Mouse (Mus musculus) gastrocnemius, postnatal 4 days (tissue): Measurements from ENCODE around the gene Tigd3. TPM values are rescaled to one million over a fixed set of nuclear protein-coding genes. Genes with fewer than 3 reads are reported as not detected.

Source experiments
- DNase-seq, 2 experiments: peaks; one replicate each; pipeline ENCODE4 v3.0.0; 2021 to 2022; ENCODE audit warnings: low spot score in 2 of 2, mixed read lengths in 2 of 2
- total RNA-seq, 2 experiments: library from RNA; stranded (reverse); gene quantifications; 2 replicates each; pipeline ENCODE4 v1.2.3; 2021

Gene Tigd3
- total RNA-seq, 2 experiments from 2014 or later = 1.5 to 2.6 TPM

GRCm38 (mm10) chr19:5878362-5878722, 15.6 kb downstream of the Tigd3 start:
- DNase-seq = no peak

- peak; percentile 42 to 75 for DNase-seq
Observed at GRCm38 (mm10) chr19:5877618-5878361, 16.2 kb downstream of the Tigd3 start, which contains the start of gene Slc25a45. Slc25a45 (plus strand) TSS chr19:5877808.

GRCm38 (mm10) chr19:5874969-5875480, 18.9 kb downstream of the Tigd3 start, which contains the start of gene Frmd8:
Frmd8 (minus strand) TSS chr19:5875274.
- DNase-seq = peak; percentile 88 to 94

DNA sequence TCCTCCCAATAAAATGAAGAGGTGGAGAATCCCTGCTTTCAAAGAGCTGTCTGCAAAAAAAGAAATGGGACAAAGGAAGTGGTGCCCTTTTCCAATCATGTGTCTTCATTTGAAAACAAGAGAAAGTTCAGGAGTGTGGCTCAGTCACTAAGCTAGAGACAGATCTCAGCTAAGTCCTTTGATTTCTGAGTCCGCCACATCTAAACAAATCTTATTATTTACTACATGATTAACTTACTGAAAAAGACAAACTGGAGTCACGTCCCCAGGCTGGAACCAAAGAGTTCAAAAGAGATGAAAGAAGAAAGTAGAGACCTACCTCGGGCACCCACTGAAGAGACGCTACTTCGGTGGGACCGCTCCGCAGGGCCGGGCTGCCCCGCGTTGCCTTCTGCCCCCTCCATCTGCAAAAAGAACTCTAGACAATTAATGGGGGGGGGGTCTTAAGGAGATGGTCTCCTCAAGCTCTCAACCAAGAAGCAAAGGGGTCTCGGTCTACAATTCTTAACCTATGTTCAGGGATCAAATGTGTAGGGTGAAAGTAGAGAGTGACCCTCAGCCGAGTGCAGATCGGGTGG, 19.5 kb downstream of the Tigd3 start:
- no peak for DNase-seq

GRCm38 (mm10) chr19:5872931-5873556, 20.9 kb downstream of the Tigd3 start:
- DNase-seq = no peak

- no peak for DNase-seq
Observed at GRCm38 (mm10) chr19:5872528-5872927, 21.4 kb downstream of the Tigd3 start.

DNA sequence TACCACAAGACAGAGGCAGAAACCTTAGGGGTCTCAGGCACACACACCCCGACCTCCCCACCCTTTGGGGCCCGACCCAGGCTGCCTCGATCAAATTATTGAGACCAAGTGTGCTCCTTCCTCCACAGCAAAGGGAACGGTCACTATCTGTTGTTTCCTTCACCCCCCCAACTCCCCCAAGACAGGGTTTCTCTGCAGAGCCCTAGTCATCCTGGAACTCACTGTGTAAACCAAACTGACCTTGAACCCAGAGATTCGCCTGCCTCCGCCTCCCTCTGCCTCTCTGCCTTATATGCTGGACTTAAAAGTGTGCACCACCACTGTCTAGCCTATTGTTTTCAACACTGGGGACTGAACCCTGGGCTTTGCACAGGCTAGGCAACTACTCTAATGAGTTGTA, 22.3 kb downstream of the Tigd3 start:
- no peak for DNase-seq

GRCm38 (mm10) chr19:5871273-5871672, 22.7 kb downstream of the Tigd3 start:
- no peak for DNase-seq

DNA sequence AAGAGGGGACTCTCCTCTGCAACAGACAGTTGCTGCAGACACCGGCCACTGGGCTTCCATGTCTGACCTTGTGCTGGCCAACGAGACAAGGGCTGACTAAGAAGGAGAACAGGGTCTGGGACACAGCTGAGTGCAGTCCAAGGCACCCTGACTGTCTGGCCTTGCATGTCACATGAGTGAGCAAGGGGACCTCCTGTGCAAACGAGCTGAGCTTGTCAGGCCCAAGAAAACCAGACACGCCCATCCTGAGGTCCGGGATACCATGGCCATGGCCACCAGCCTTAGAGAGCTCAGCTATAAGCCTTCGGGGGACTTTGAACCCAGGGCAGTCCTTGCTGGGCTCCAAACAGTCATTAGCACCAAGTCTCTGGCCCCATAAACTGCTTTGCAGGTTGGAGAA, 25.9 kb downstream of the Tigd3 start:
- DNase-seq = no peak

DNA sequence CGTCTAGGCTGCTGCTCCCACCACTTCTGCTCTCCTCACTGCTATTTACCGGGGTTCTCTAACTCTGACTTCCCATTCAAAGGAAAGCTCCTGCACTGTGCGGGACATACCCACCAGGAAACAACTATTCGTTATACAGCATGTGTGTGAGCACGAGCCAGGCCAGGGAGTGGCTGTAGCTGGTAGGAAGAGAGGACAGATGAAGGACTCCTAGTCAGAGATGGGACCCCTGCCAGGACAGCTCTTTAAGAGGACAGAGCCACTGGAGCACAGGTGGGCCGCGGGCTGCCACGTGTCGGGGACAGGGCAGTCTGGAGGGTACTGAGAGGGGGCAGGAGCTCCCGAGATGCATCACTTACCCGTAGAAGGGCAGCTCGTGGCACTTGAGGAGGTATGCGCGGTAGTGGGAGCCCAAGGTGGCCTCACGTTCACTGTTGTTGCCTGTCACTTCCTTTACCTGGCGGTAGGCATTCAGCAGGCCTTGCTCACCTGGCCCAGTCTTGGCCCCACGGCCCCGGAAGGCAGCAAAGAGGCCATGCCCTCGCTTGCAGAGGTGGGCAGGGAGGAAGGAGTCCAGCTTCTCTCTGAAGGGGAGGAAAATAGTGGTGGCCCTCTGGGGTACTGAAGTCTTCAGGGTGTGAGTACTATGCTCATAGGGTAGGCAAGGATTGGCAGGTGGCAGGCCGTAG, 29.1 kb downstream of the Tigd3 start:
- DNase-seq = no peak

DNA sequence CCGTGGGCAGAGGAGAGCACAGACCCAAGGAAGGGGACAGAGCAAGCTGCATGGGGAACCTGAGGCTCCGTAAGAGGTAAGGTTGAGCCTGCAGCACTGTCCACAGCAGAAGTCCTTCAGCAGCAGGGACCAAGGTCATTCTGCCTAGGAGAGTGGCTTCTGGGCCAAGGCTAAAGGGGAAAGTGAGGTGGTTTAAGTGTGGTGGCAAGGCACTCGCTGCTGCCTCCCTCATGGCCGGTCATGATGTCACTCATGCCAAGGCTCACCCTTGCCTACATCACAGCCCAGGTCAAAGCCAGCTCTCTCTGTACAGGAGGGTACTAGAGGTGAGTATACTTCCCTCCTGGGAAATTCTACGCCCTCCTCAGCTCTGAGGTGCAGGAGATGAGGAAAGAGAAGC, 30.2 kb downstream of the Tigd3 start:
- no peak for DNase-seq

- no peak for DNase-seq
Observed at GRCm38 (mm10) chr19:5862335-5863085, 31.4 kb downstream of the Tigd3 start.

- DNase-seq = no peak
Observed at GRCm38 (mm10) chr19:5856604-5857003, 37.3 kb downstream of the Tigd3 start.

DNA sequence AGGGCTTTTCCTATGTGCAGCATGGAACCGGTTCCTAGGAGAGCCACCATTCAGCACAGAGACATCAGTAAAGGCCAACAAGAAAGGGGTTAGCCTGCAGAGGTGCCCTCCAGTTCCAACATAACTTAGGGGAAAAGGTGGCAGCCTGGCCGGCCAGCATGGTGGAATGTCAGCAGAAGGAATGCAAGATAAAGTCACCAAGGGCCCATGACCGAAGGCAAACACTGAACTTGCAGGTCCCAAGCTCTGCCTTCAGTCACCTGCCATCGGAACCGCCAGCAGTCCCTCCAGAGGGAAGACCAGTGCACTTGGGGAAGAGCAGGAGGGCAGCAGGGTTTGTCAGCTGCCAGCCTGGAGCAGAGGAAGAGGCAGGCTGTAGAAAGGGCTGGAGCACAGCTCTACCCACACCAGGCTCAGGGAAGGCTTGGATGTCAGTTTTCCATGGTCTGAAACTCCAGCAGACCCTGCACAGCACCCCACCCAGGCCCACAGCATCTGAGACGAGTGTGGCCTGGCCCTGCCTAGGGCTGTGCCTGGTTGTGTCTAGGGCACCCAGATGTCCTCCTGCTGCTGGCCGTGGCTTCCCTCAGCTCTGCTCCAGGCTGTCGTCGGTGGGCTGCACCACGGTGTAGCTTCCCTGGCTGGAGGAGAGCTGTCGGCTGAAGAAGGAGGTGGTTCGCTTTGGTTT, 41.8 kb downstream of the Tigd3 start:
- DNase-seq = no peak

GRCm38 (mm10) chr19:5851481-5851971, 42.4 kb downstream of the Tigd3 start:
- DNase-seq = no peak

GRCm38 (mm10) chr19:5850860-5851259, 43.1 kb downstream of the Tigd3 start:
- no peak for DNase-seq

DNA sequence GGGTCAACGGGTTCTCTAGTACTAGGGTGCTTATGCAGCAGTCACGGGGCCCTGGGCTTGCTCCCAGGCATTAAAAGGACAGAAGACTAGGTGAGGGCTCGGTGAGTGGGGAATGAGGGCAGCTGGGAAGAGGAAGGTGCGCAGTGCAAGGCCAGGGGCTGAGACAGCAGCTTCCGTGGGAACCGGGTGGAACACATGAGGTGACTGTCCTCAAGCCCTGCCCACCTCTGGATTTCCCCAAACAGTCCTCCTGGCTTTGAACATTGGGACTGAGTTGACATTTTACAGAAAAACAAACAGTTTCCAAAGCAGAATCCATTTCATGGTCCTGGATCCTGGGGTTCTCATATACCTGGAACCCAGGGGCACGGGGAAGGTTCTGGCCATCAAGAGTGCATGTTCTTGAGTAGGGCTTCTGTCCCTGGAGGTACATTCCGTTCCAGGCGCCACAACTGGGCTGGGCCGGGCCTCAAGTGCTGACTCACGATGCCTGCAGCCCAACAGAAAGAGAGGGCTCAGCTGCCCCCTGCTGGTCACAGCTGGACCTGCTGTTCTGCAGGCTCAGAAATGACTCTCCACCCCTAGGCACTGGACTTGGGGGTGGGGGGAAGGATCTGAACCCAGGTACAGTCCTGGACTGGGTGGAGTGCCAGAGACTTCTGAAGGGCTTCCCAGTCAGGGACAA, 44.0 kb downstream of the Tigd3 start:
- DNase-seq = peak; percentile 93 to 94

GRCm38 (mm10) chr19:5848826-5849672, 44.9 kb downstream of the Tigd3 start:
- DNase-seq = no peak
